Mouse (Mus musculus) ES-Bruce4 (cell line): ENCODE data around the gene Slc6a20b. TPM values are rescaled to one million over a fixed set of nuclear protein-coding genes. Genes with fewer than 3 reads are reported as not detected.
A peak's percentile ranks its signal among the peaks of the same experiment; 100 is the strongest.
"Not testable (repeated sequence)": the region's sequence is repeated elsewhere in the genome, so short reads cannot be mapped to it uniquely, and the experiment has no call there.

ENCODE experiments used
- H3K27ac ChIP-seq: 2 replicates; pipeline ENCODE4 v1.5.1; 2012; ENCODE audit warnings: low read length, inconsistent platforms; ENCODE audit not compliant: insufficient read depth
- H3K27me3 ChIP-seq: 2 replicates; pipeline ENCODE4 v1.6.1; 2012; ENCODE audit warnings: mild to moderate bottlenecking, low read length, inconsistent platforms; ENCODE audit not compliant: control insufficient read depth, poor library complexity, insufficient read depth, severe bottlenecking
- H3K36me3 ChIP-seq: 2 replicates; pipeline ENCODE4 v1.6.1; 2012; ENCODE audit warnings: inconsistent platforms, mild to moderate bottlenecking, low read length, moderate library complexity; ENCODE audit not compliant: control insufficient read depth, poor library complexity, insufficient read depth, severe bottlenecking
- H3K4me1 ChIP-seq: one replicate; pipeline ENCODE4 v1.8.1; 2011; ENCODE audit warnings: low read length; ENCODE audit not compliant: control insufficient read depth, insufficient read depth
- H3K4me3 ChIP-seq: 2 replicates; pipeline ENCODE4 v1.5.1; 2011; ENCODE audit warnings: low read depth, mild to moderate bottlenecking, low read length
- H3K9ac ChIP-seq: 2 replicates; pipeline ENCODE4 v1.6.1; 2012; ENCODE audit warnings: low read depth, mild to moderate bottlenecking, inconsistent platforms; ENCODE audit not compliant: poor library complexity, severe bottlenecking
- H3K9me3 ChIP-seq: replicated peaks from 2 replicates; pipeline ENCODE4 v1.6.1; 2012; ENCODE audit warnings: mild to moderate bottlenecking, low read length, inconsistent platforms; ENCODE audit not compliant: control insufficient read depth, poor library complexity, insufficient read depth, severe bottlenecking
- CTCF ChIP-seq: IDR thresholded peaks from one replicate; pipeline ENCODE4 v1.8.1; 2011; ENCODE audit warnings: low read depth, low read length
- EP300 ChIP-seq: IDR thresholded peaks from 2 replicates; pipeline ENCODE4 v1.6.1; 2011; ENCODE audit warnings: low read depth, low read length; ENCODE audit not compliant: insufficient read depth
- POLR2A ChIP-seq: IDR thresholded peaks from one replicate; pipeline ENCODE4 v1.8.1; 2011; ENCODE audit warnings: low read length; ENCODE audit not compliant: insufficient read depth
- polyA plus RNA-seq: library from polyadenylated mRNA; stranded (reverse); fragments of >200 nt; gene quantifications from 2 replicates; pipeline ENCODE4 v1.2.4, GENCODE M21; 2011; ENCODE audit warnings: low read depth; ENCODE audit not compliant: missing spikeins, insufficient read depth, insufficient read length

Slc6a20b gene
- polyA plus RNA-seq: 1.4 TPM in 2 replicates

- Histone ChIP-seq H3K27ac (no peak within 1 kb of the TSS), H3K9ac (no peak within 1 kb of the TSS), H3K27me3 (no peaks in the 10 kb centered on the region; the same call in 1 of the 2 replicates), H3K36me3 (no peaks in the 10 kb centered on the region), H3K4me1 (no peaks in the 10 kb centered on the region), H3K9me3 (no peaks in the 10 kb centered on the region), H3K4me3 (no peak within 1 kb of the TSS)
- no peak for TF ChIP-seq EP300
- TF ChIP-seq POLR2A: no peak
- TF ChIP-seq CTCF: no peak
Observed at GRCm38 (mm10) chr9:123632281-123632680, at the start of gene Slc6a20b. Gene Slc6a20b (minus strand): TSS chr9:123632565.

- Histone ChIP-seq H3K27ac (no peak overlapping the region), H3K9ac (no peak overlapping the region), H3K36me3 (no peaks in the 10 kb centered on the region), H3K4me3 (no peak overlapping the region), H3K4me1 (no peaks in the 10 kb centered on the region), H3K27me3 (peaks cover 12% of the 10 kb centered on the region), H3K9me3 (no peaks in the 10 kb centered on the region)
- TF ChIP-seq EP300 (no peak), POLR2A (no peak), CTCF (no peak)
Observed at GRCm38 (mm10) chr9:123679198-123679597, 46.8 kb upstream of the Slc6a20b start.

- TF ChIP-seq EP300: no peak
- TF ChIP-seq POLR2A: no peak
- TF ChIP-seq CTCF: no peak
- H3K9ac ChIP-seq: peak within 1 kb of the TSS; percentile 50
- no peaks in the 10 kb centered on the region for H3K4me1 ChIP-seq
- peak within 1 kb of the TSS; percentile 69 for H3K4me3 ChIP-seq
- H3K36me3 ChIP-seq: no peaks in the 10 kb centered on the region
- peaks cover 12% of the 10 kb centered on the region for H3K27me3 ChIP-seq
- H3K9me3 ChIP-seq: no peaks in the 10 kb centered on the region
- no peak within 1 kb of the TSS for H3K27ac ChIP-seq
Observed at GRCm38 (mm10) chr9:123678327-123679105, 46.2 kb upstream of the Slc6a20b start, which contains the start of the genes Ccr9 and Slc6a20a. Gene Ccr9 (plus strand): TSS chr9:123678439. Gene Slc6a20a (minus strand): TSS chr9:123678885.

GRCm38 (mm10) chr9:123665645-123666044 is 33.3 kb upstream of the Slc6a20b start:
- Histone ChIP-seq H3K9me3 (no peaks in the 10 kb centered on the region), H3K27me3 (peaks cover 1% of the 10 kb centered on the region; the same call in 1 of the 2 replicates), H3K9ac (no peak overlapping the region), H3K4me3 (no peak overlapping the region), H3K27ac (no peak overlapping the region), H3K4me1 (peaks cover 2% of the 10 kb centered on the region), H3K36me3 (no peaks in the 10 kb centered on the region)
- TF ChIP-seq POLR2A: no peak
- no peak for TF ChIP-seq EP300
- TF ChIP-seq CTCF: peak; percentile 28

- H3K4me1 ChIP-seq, H3K27me3 ChIP-seq, H3K36me3 ChIP-seq, H3K27ac ChIP-seq, H3K9ac ChIP-seq, H3K4me3 ChIP-seq, H3K9me3 ChIP-seq: not testable (repeated sequence)
Observed at GRCm38 (mm10) chr9:123659986-123660676, 27.8 kb upstream of the Slc6a20b start.

GRCm38 (mm10) chr9:123658981-123659380 is 26.6 kb upstream of the Slc6a20b start:
- H3K27me3 ChIP-seq: peaks cover 1% of the 10 kb centered on the region; the same call in 1 of the 2 replicates
- H3K27ac ChIP-seq: no peak overlapping the region
- no peak overlapping the region for H3K9ac ChIP-seq
- H3K4me1 ChIP-seq: peaks cover 2% of the 10 kb centered on the region
- H3K4me3 ChIP-seq: no peak overlapping the region
- H3K36me3 ChIP-seq: no peaks in the 10 kb centered on the region
- no peaks in the 10 kb centered on the region for H3K9me3 ChIP-seq
- TF ChIP-seq EP300 (no peak), CTCF (no peak), POLR2A (no peak)
